Mouse (Mus musculus): ENCODE measurements around the gene Ccsap. TPM values are rescaled to one million over a fixed set of nuclear protein-coding genes. Genes with fewer than 3 reads are reported as not detected.

Ccsap gene
- total RNA-seq, 1 experiment, result 5.1 TPM

GRCm38 (mm10) chr8:123880821-123881350 is 20.9 kb upstream of the Ccsap start:
- DNase-seq (ENCODE audit: low read depth, low spot score), result no peak
- Histone ChIP-seq H3K9ac (ENCODE audit: insufficient read depth, low read depth, low read length, poor library complexity, severe bottlenecking) (no peak overlapping the region), H3K4me1 (ENCODE audit: control insufficient read depth in 2 of 2, insufficient read depth in 2 of 2, low read length in 2 of 2, poor library complexity in 1 of 2) (peaks cover 2 to 3% of the 10 kb centered on the region in 2 experiments; a peak in 2 of 4 replicates), H3K4me3 (ENCODE audit: insufficient read depth in 1 of 2, low read depth in 1 of 2, low read length in 2 of 2, poor library complexity in 1 of 2, severe bottlenecking in 1 of 2) (no peak overlapping the region), H3K27ac (ENCODE audit: insufficient read depth, low read depth, low read length, poor library complexity, severe bottlenecking) (no peak overlapping the region), H3K9me3 (ENCODE audit: control insufficient read depth, insufficient read depth, low read depth, low read length) (no peaks in the 10 kb centered on the region), H3K36me3 (ENCODE audit: control insufficient read depth, insufficient read depth, low read length, poor library complexity, severe bottlenecking) (no peaks in the 10 kb centered on the region)
- TF ChIP-seq HCFC1 (IDR thresholded peaks at IDR 0.05; ENCODE audit: borderline replicate concordance, insufficient read depth, low read length) (no peak), ZNF384 (IDR thresholded peaks at IDR 0.05; ENCODE audit: low read depth, low read length) (no peak), ZC3H11A (IDR thresholded peaks at IDR 0.05; ENCODE audit: borderline replicate concordance, low read depth, low read length) (no peak), MAFK (IDR thresholded peaks at IDR 0.05; ENCODE audit: insufficient read depth, low read depth, low read length) (no peak), CHD2 (IDR thresholded peaks at IDR 0.05; ENCODE audit: low read depth, low read length) (no peak)
- in situ Hi-C loops (cut with MboI; ENCODE audit: low sequenced_read_pairs in 2 of 2, unreplicated experiment in 2 of 2), result no loop called here

- DNase-seq (ENCODE audit: low read depth, low spot score), result no peak
- H3K4me1 ChIP-seq (ENCODE audit: control insufficient read depth in 2 of 2, insufficient read depth in 2 of 2, low read length in 2 of 2, poor library complexity in 1 of 2), result peaks cover 2 to 3% of the 10 kb centered on the region in 2 experiments; a peak in 2 of 4 replicates
- no peak overlapping the region for H3K4me3 ChIP-seq (ENCODE audit: insufficient read depth in 1 of 2, low read depth in 1 of 2, low read length in 2 of 2, poor library complexity in 1 of 2, severe bottlenecking in 1 of 2)
- H3K9me3 ChIP-seq (ENCODE audit: control insufficient read depth, insufficient read depth, low read depth, low read length), result no peaks in the 10 kb centered on the region
- no peak for TF ChIP-seq MAFK (IDR thresholded peaks at IDR 0.05; ENCODE audit: insufficient read depth, low read depth, low read length)
- no peak for TF ChIP-seq CHD2 (IDR thresholded peaks at IDR 0.05; ENCODE audit: low read depth, low read length)
- TF ChIP-seq ZC3H11A (IDR thresholded peaks at IDR 0.05; ENCODE audit: borderline replicate concordance, low read depth, low read length), result no peak
- in situ Hi-C loops (cut with MboI; ENCODE audit: low sequenced_read_pairs in 2 of 2, unreplicated experiment in 2 of 2), result no loop called here
- no peak overlapping the region for H3K27ac ChIP-seq (ENCODE audit: insufficient read depth, low read depth, low read length, poor library complexity, severe bottlenecking)
- no peaks in the 10 kb centered on the region for H3K36me3 ChIP-seq (ENCODE audit: control insufficient read depth, insufficient read depth, low read length, poor library complexity, severe bottlenecking)
- H3K9ac ChIP-seq (ENCODE audit: insufficient read depth, low read depth, low read length, poor library complexity, severe bottlenecking), result no peak overlapping the region
Measured at GRCm38 (mm10) chr8:123880271-123880670, 20.3 kb upstream of the Ccsap start.

DNA sequence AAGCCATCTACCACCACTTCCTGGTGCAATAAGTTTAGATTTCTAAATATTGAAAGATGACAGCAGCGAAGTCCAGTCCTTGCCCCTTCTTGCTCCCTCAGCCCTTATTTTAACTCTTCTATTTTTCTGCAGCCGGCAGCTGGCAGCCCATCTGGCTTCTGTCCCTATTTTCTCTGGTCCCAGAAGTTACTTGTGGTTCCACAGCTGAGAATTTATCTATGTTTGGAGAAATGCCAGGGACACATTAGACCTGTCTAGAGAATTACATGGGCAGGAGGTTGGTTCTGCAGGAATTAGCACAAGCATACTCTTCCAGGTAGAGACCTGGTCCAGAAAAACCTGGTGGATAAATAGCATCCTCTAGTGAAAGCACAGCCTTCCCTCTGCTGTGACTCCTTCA is 17.9 kb upstream of the Ccsap start:
- in situ Hi-C loops (cut with MboI; ENCODE audit: low sequenced_read_pairs in 2 of 2, unreplicated experiment in 2 of 2), result no loop called here
- Histone ChIP-seq H3K4me3 (ENCODE audit: insufficient read depth in 1 of 2, low read depth in 1 of 2, low read length in 2 of 2, poor library complexity in 1 of 2, severe bottlenecking in 1 of 2) (no peak overlapping the region), H3K9me3 (ENCODE audit: control insufficient read depth, insufficient read depth, low read depth, low read length) (no peaks in the 10 kb centered on the region), H3K4me1 (ENCODE audit: control insufficient read depth in 2 of 2, insufficient read depth in 2 of 2, low read length in 2 of 2, poor library complexity in 1 of 2) (no peaks in the 10 kb centered on the region), H3K9ac (ENCODE audit: insufficient read depth, low read depth, low read length, poor library complexity, severe bottlenecking) (no peak overlapping the region), H3K36me3 (ENCODE audit: control insufficient read depth, insufficient read depth, low read length, poor library complexity, severe bottlenecking) (no peaks in the 10 kb centered on the region), H3K27ac (ENCODE audit: insufficient read depth, low read depth, low read length, poor library complexity, severe bottlenecking) (no peak overlapping the region)
- DNase-seq (ENCODE audit: low read depth, low spot score), result no peak
- no peak for TF ChIP-seq CHD2 (IDR thresholded peaks at IDR 0.05; ENCODE audit: low read depth, low read length)
- no peak for TF ChIP-seq MAFK (IDR thresholded peaks at IDR 0.05; ENCODE audit: insufficient read depth, low read depth, low read length)
- TF ChIP-seq ZC3H11A (IDR thresholded peaks at IDR 0.05; ENCODE audit: borderline replicate concordance, low read depth, low read length), result no peak
- no peak for TF ChIP-seq HCFC1 (IDR thresholded peaks at IDR 0.05; ENCODE audit: borderline replicate concordance, insufficient read depth, low read length)
- no peak for TF ChIP-seq ZNF384 (IDR thresholded peaks at IDR 0.05; ENCODE audit: low read depth, low read length)

- Histone ChIP-seq H3K4me3 (ENCODE audit: insufficient read depth in 1 of 2, low read depth in 1 of 2, low read length in 2 of 2, poor library complexity in 1 of 2, severe bottlenecking in 1 of 2) (no peak overlapping the region), H3K9me3 (ENCODE audit: control insufficient read depth, insufficient read depth, low read depth, low read length) (no peaks in the 10 kb centered on the region), H3K36me3 (ENCODE audit: control insufficient read depth, insufficient read depth, low read length, poor library complexity, severe bottlenecking) (no peaks in the 10 kb centered on the region), H3K27ac (ENCODE audit: insufficient read depth, low read depth, low read length, poor library complexity, severe bottlenecking) (no peak overlapping the region), H3K4me1 (ENCODE audit: control insufficient read depth in 2 of 2, insufficient read depth in 2 of 2, low read length in 2 of 2, poor library complexity in 1 of 2) (no peaks in the 10 kb centered on the region), H3K9ac (ENCODE audit: insufficient read depth, low read depth, low read length, poor library complexity, severe bottlenecking) (no peak overlapping the region)
- TF ChIP-seq MAFK (IDR thresholded peaks at IDR 0.05; ENCODE audit: insufficient read depth, low read depth, low read length) (no peak), CHD2 (IDR thresholded peaks at IDR 0.05; ENCODE audit: low read depth, low read length) (no peak), ZC3H11A (IDR thresholded peaks at IDR 0.05; ENCODE audit: borderline replicate concordance, low read depth, low read length) (no peak), HCFC1 (IDR thresholded peaks at IDR 0.05; ENCODE audit: borderline replicate concordance, insufficient read depth, low read length) (no peak), ZNF384 (IDR thresholded peaks at IDR 0.05; ENCODE audit: low read depth, low read length) (no peak)
- in situ Hi-C loops (cut with MboI; ENCODE audit: low sequenced_read_pairs in 2 of 2, unreplicated experiment in 2 of 2), result no loop called here
- DNase-seq (ENCODE audit: low read depth, low spot score), result no peak
Measured at GRCm38 (mm10) chr8:123874324-123874723, 14.3 kb upstream of the Ccsap start.

- TF ChIP-seq ZNF384 (IDR thresholded peaks at IDR 0.05; ENCODE audit: low read depth, low read length) (no peak), HCFC1 (IDR thresholded peaks at IDR 0.05; ENCODE audit: borderline replicate concordance, insufficient read depth, low read length) (no peak), MAFK (IDR thresholded peaks at IDR 0.05; ENCODE audit: insufficient read depth, low read depth, low read length) (no peak), ZC3H11A (IDR thresholded peaks at IDR 0.05; ENCODE audit: borderline replicate concordance, low read depth, low read length) (no peak), CHD2 (IDR thresholded peaks at IDR 0.05; ENCODE audit: low read depth, low read length) (no peak)
- in situ Hi-C loops (cut with MboI; ENCODE audit: low sequenced_read_pairs in 2 of 2, unreplicated experiment in 2 of 2), result no loop called here
- H3K9me3 ChIP-seq (ENCODE audit: control insufficient read depth, insufficient read depth, low read depth, low read length), result no peaks in the 10 kb centered on the region
- H3K4me3 ChIP-seq (ENCODE audit: insufficient read depth in 1 of 2, low read depth in 1 of 2, low read length in 2 of 2, poor library complexity in 1 of 2, severe bottlenecking in 1 of 2), result no peak overlapping the region
- no peak for DNase-seq (ENCODE audit: low read depth, low spot score)
- H3K36me3 ChIP-seq (ENCODE audit: control insufficient read depth, insufficient read depth, low read length, poor library complexity, severe bottlenecking), result no peaks in the 10 kb centered on the region
- H3K27ac ChIP-seq (ENCODE audit: insufficient read depth, low read depth, low read length, poor library complexity, severe bottlenecking), result no peak overlapping the region
- H3K4me1 ChIP-seq (ENCODE audit: control insufficient read depth in 2 of 2, insufficient read depth in 2 of 2, low read length in 2 of 2, poor library complexity in 1 of 2), result no peaks in the 10 kb centered on the region
- no peak overlapping the region for H3K9ac ChIP-seq (ENCODE audit: insufficient read depth, low read depth, low read length, poor library complexity, severe bottlenecking)
Measured at GRCm38 (mm10) chr8:123873364-123873763, 13.4 kb upstream of the Ccsap start.
